Mouse (Mus musculus) liver, embryonic 12.5 days (tissue): ENCODE measurements around the gene Il17ra. TPM values are rescaled to one million over a fixed set of nuclear protein-coding genes. Genes with fewer than 3 reads are reported as not detected.

Experiments used
- ATAC-seq: fragments of 200-750 bp; cut with Nextera tagmentation; 2 replicates; pipeline ENCODE4 v1.8.0; 2017; ENCODE audit warnings: moderate number of reproducible peaks, mild to moderate bottlenecking, moderate library complexity
- H3K27ac ChIP-seq: fragments of 300-500 bp; sonication (generic); 2 replicates; pipeline ENCODE4 v1.5.1; 2016; ENCODE audit warnings: mild to moderate bottlenecking
- H3K27me3 ChIP-seq: fragments of 300-500 bp; sonication (generic); replicated peaks from 2 replicates; pipeline ENCODE4 v1.6.1; 2016; ENCODE audit warnings: mild to moderate bottlenecking, moderate library complexity
- H3K36me3 ChIP-seq: fragments of 300-500 bp; sonication (generic); 2 replicates; pipeline ENCODE4 v1.6.1; 2016; ENCODE audit warnings: mild to moderate bottlenecking, moderate library complexity
- H3K4me1 ChIP-seq: fragments of 300-500 bp; sonication (generic); 2 replicates; pipeline ENCODE4 v1.6.1; 2016
- H3K4me2 ChIP-seq: fragments of 300-500 bp; sonication (generic); 2 replicates; pipeline ENCODE4 v1.6.1; 2016; ENCODE audit warnings: mild to moderate bottlenecking, moderate library complexity
- H3K4me3 ChIP-seq: fragments of 300-500 bp; sonication (generic); 2 replicates; pipeline ENCODE4 v1.5.1; 2016; ENCODE audit warnings: mild to moderate bottlenecking, moderate library complexity
- H3K9ac ChIP-seq: fragments of 300-500 bp; sonication (generic); 2 replicates; pipeline ENCODE4 v1.6.1; 2016; ENCODE audit warnings: mild to moderate bottlenecking, moderate library complexity
- H3K9me3 ChIP-seq: fragments of 300-500 bp; sonication (generic); replicated peaks from 2 replicates; pipeline ENCODE4 v1.6.1; 2016; ENCODE audit warnings: mild to moderate bottlenecking, moderate library complexity
- WGBS: fragments of 180-500 bp; shearing (Covaris S2); methylation state at CpG from one replicate; pipeline ENCODE4 v1.1.7; 2016; ENCODE audit not compliant: insufficient replicate concordance; 5-methylcytosine and 5-hydroxymethylcytosine counted together
- polyA plus RNA-seq: library from polyadenylated mRNA; unstranded; fragments of >200 nt; fragmentation: Nextera tagmentation; extraction: Ambion mirVana; gene quantifications from 2 replicates; pipeline ENCODE4 v1.2.1, GENCODE M21; 2016

Gene Il17ra
- polyA plus RNA-seq, 1 experiment from 2014 or later = 14.8 TPM

GRCm38 (mm10) chr6:120516879-120517278 lies 53.8 kb downstream of the Il17ra start:
- peaks cover 66% of the 10 kb centered on the region for H3K36me3 ChIP-seq

GRCm38 (mm10) chr6:120517311-120517710 lies 54.3 kb downstream of the Il17ra start:
- H3K27me3 ChIP-seq = no peaks in the 10 kb centered on the region
- H3K4me3 ChIP-seq = no peak overlapping the region
- no peak for ATAC-seq
- peak overlapping the region; percentile 64; the same call in 1 of the 2 replicates for H3K9ac ChIP-seq
- no peaks in the 10 kb centered on the region for H3K9me3 ChIP-seq
- H3K4me1 ChIP-seq = peaks cover 57% of the 10 kb centered on the region
- H3K4me2 ChIP-seq = peak overlapping the region; percentile 59
- WGBS = 78% methylated on average over 5 of the region's 5 CpGs
- peaks cover 69% of the 10 kb centered on the region for H3K36me3 ChIP-seq
- peak overlapping the region; percentile 95 for H3K27ac ChIP-seq

More at GRCm38 (mm10) chr6:120516879-120517278, 53.8 kb downstream of the Il17ra start:
- no peak overlapping the region for H3K4me3 ChIP-seq
- H3K9me3 ChIP-seq = no peaks in the 10 kb centered on the region
- no peaks in the 10 kb centered on the region for H3K27me3 ChIP-seq
- ATAC-seq = peak; percentile 57
- H3K9ac ChIP-seq = peak overlapping the region; percentile 64
- H3K27ac ChIP-seq = peak overlapping the region; percentile 95
- 32% methylated on average over 6 of the region's 6 CpGs for WGBS
- peaks cover 57% of the 10 kb centered on the region for H3K4me1 ChIP-seq
- H3K4me2 ChIP-seq = peak overlapping the region; percentile 59

GRCm38 (mm10) chr6:120519647-120520046 lies 56.6 kb downstream of the Il17ra start:
- Histone ChIP-seq H3K4me3 (no peak overlapping the region), H3K27me3 (no peaks in the 10 kb centered on the region), H3K27ac (no peak overlapping the region), H3K9me3 (no peaks in the 10 kb centered on the region), H3K36me3 (peaks cover 62% of the 10 kb centered on the region), H3K4me2 (no peak overlapping the region), H3K9ac (no peak overlapping the region), H3K4me1 (peaks cover 40% of the 10 kb centered on the region)
- no peak for ATAC-seq
- WGBS = 75% methylated on average over 5 of the region's 5 CpGs

- ATAC-seq = no peak
- Histone ChIP-seq H3K27ac (no peak overlapping the region), H3K27me3 (no peaks in the 10 kb centered on the region), H3K36me3 (peaks cover 47% of the 10 kb centered on the region), H3K4me3 (no peak overlapping the region), H3K4me1 (peaks cover 18% of the 10 kb centered on the region), H3K4me2 (no peak overlapping the region), H3K9ac (no peak overlapping the region), H3K9me3 (no peaks in the 10 kb centered on the region)
- WGBS = 87% methylated on average over 5 of the region's 5 CpGs
Measured at GRCm38 (mm10) chr6:120524796-120525195, 61.7 kb downstream of the Il17ra start.

GRCm38 (mm10) chr6:120529123-120529522 lies 66.1 kb downstream of the Il17ra start:
- Histone ChIP-seq H3K4me2 (no peak overlapping the region; the same call in 1 of the 2 replicates), H3K27me3 (no peaks in the 10 kb centered on the region), H3K4me3 (no peak overlapping the region), H3K9ac (no peak overlapping the region), H3K4me1 (peaks cover 36% of the 10 kb centered on the region), H3K27ac (0 out of 2 replicates have a peak overlapping the region, but pooled peaks have one; percentile 21), H3K36me3 (peaks cover 9% of the 10 kb centered on the region), H3K9me3 (no peaks in the 10 kb centered on the region)
- 65% methylated on average over 4 of the region's 4 CpGs for WGBS
- ATAC-seq = no peak

DNA sequence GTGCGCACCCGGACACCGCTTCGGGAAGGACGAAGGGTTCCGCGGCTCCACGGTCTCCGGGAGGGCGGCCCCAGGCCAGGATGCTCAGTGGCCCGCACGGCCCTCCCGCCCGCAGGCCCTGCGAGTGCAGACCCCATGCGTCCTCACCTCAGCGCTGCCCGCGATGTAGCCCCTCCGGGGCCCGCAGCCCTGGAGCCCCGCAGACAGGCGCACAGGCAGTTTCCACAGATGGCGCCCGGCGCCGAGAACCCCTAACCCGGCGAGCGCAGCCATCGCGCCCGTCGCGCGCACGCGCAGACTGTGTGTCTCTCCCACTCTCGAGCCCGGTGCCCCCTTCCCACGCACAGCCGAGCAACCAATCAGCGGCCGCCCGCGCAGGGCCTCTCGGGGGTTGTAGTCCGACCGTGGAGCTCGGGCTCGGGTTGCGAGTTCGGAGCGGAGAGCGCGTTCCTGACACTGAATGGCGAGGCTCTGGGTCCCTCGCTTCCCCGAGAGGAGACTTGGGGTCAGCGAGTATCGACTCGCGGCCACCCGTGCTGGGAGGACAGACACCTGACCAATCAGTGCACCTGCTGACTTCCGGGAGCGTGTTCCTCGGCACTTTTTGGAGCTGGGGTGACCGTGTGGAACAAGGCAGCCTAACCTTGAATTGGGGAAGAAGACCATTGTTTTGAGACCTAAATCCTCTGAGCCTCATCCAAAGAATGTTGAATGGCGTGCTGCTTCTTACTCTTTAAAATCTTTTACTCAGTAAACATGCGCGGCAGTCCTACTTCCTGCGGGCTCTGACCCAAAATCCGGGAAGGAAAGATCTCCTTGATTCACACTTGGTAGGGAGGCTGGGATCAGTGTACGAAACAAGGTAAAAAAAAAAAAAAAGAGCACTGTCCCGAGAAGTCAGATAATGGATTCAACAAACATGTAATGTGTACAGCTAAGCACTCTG lies 68.2 kb downstream of the Il17ra start, which contains the start of gene Hdhd5:
Gene Hdhd5 (minus strand): TSS at position 300 of the 946 bp plus-strand sequence.
- Histone ChIP-seq H3K27me3 (no peaks in the 10 kb centered on the region), H3K9me3 (no peaks in the 10 kb centered on the region), H3K36me3 (0 out of 2 replicates have a peak, but pooled peaks cover 3% of the 10 kb centered on the region), H3K4me3 (peak within 1 kb of the TSS; percentile 86), H3K4me1 (peaks cover 36% of the 10 kb centered on the region), H3K4me2 (peak within 1 kb of the TSS; percentile 84), H3K9ac (peak within 1 kb of the TSS; percentile 85), H3K27ac (peak within 1 kb of the TSS; percentile 67)
- ATAC-seq = peak; percentile 95
- under 1% methylated on average over 75 of the region's 75 CpGs for WGBS

DNA sequence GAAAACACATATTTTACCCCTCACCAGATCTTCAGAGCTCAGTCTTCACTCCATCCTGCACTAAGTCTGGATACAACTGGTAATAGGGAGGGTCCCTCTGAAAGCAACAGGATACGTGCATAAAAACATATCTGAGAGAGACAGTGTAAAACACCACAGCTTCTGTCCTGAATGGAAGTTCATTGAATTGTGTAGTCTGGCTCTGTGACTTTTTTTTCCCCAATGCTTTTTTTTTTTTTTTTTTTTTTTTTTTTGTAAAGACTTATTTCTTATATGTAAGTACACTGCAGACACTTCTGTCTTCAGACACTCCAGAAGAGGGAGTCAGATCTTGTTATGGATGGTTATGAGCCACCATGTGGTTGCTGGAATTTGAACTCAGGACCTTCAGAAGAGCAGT lies 69.5 kb downstream of the Il17ra start:
- no peak for ATAC-seq
- H3K36me3 ChIP-seq = 0 out of 2 replicates have a peak, but pooled peaks cover 3% of the 10 kb centered on the region
- no peak overlapping the region for H3K27ac ChIP-seq
- peaks cover 36% of the 10 kb centered on the region for H3K4me1 ChIP-seq
- no peak overlapping the region for H3K9ac ChIP-seq
- H3K4me2 ChIP-seq = peak overlapping the region; percentile 84
- H3K27me3 ChIP-seq = no peaks in the 10 kb centered on the region
- no peaks in the 10 kb centered on the region for H3K9me3 ChIP-seq
- peak overlapping the region; percentile 86; the same call in 1 of the 2 replicates for H3K4me3 ChIP-seq
- WGBS = 78% methylated on average over 1 of the region's 1 CpGs

GRCm38 (mm10) chr6:120536337-120536736 lies 73.3 kb downstream of the Il17ra start:
- H3K4me2 ChIP-seq = no peak overlapping the region
- no peak overlapping the region for H3K27ac ChIP-seq
- WGBS = 64% methylated on average over 2 of the region's 2 CpGs
- H3K9me3 ChIP-seq = no peaks in the 10 kb centered on the region
- H3K4me1 ChIP-seq = peaks cover 20% of the 10 kb centered on the region
- no peak overlapping the region for H3K9ac ChIP-seq
- H3K4me3 ChIP-seq = no peak overlapping the region
- no peaks in the 10 kb centered on the region for H3K36me3 ChIP-seq
- no peak for ATAC-seq
- no peaks in the 10 kb centered on the region for H3K27me3 ChIP-seq

Other genes with a start within 250 kb of the Il17ra start
- not detected in 2 replicates for gene D330020A13Rik, start 168.9 kb upstream of the Il17ra start, polyA plus RNA-seq
- 0.23 and 0.25 TPM in 2 replicates for gene B4galnt3, start 168.7 kb upstream of the Il17ra start, polyA plus RNA-seq
- gene Kdm5a, start 99.1 kb upstream of the Il17ra start, polyA plus RNA-seq = 33.6 and 34.8 TPM in 2 replicates
- gene Ccdc77, start 98.9 kb upstream of the Il17ra start, polyA plus RNA-seq = 20.5 and 21.7 TPM in 2 replicates
- 0.02 TPM in 1 of 2 replicates, not detected in the other for gene Tmem121b, start 30.6 kb downstream of the Il17ra start, polyA plus RNA-seq
- 15.6 and 16.0 TPM in 2 replicates for gene Hdhd5, start 68.1 kb downstream of the Il17ra start, polyA plus RNA-seq
- gene Cecr2, start 203.1 kb downstream of the Il17ra start, polyA plus RNA-seq = 8.8 and 10.4 TPM in 2 replicates